Mouse (Mus musculus) left cerebral cortex, adult 2 months (tissue): ENCODE measurements around the gene Cldn20. TPM values are rescaled to one million over a fixed set of nuclear protein-coding genes. Genes with fewer than 3 reads are reported as not detected.
A peak's percentile ranks its signal among the peaks of the same experiment; 100 is the strongest.

ENCODE experiments used
- DNase-seq, 2 experiments: peaks; one replicate each; pipeline ENCODE4 v3.0.0; 2021 to 2022; ENCODE audit warnings: low spot score in 2 of 2, mixed read lengths in 1 of 2; ENCODE audit errors: extremely low spot score in 1 of 2
- H3K27ac ChIP-seq: fragments of 200-600 bp; 2 replicates; pipeline ENCODE4 v1.8.1; 2022
- H3K4me3 ChIP-seq: fragments of 200-600 bp; 2 replicates; pipeline ENCODE4 v1.8.1; 2022
- CTCF ChIP-seq: fragments of 200-600 bp; IDR thresholded peaks from 2 replicates; pipeline ENCODE4 v1.8.1; 2022; ENCODE audit warnings: antibody characterized with exemption, mild to moderate bottlenecking, moderate library complexity
- intact Hi-C: fragments of 180-260 bp; cut with DNase I; formaldehyde crosslinking; loops from one replicate; pipeline ENCODE4 v1.15.1; 2025
- total RNA-seq, 2 experiments: library from RNA; stranded (reverse); gene quantifications; 2 replicates each; pipeline ENCODE4 v1.2.3; 2021

The Cldn20 gene
- total RNA-seq, 2 experiments from 2014 or later = 0.77 TPM; not detected in 1

DNA sequence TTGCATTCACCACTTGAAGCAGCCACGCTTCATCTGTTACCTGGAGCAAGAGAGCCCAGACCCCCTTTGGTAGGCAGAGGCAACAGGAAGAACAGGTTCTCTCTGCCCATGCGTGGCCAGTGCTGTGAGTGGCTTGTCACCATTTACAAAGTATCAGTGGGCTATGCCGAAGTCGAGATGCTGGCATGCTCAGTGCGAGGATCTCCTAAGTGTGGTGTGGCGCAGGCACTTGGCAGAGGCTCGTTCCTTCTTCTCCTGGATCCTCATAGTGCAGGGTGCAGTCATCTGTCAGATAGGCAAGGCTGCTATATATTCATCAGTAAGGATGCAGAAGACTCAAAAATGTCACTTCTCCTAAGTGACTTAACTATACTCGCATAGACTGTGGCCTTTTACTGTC lies 32.9 kb upstream of the Cldn20 start:
- TF ChIP-seq CTCF = no peak
- no peak for DNase-seq
- Histone ChIP-seq H3K4me3 (no peak overlapping the region), H3K27ac (peak overlapping the region; percentile 60)
- intact Hi-C loops = loop anchor here (5.0 kb wide), 1 partner anchor 247 kb away; no protein-coding TSS in a partner anchor

- DNase-seq = no peak
- TF ChIP-seq CTCF = no peak
- Histone ChIP-seq H3K4me3 (no peak overlapping the region), H3K27ac (peak overlapping the region; percentile 60; the same call in 1 of the 2 replicates)
- intact Hi-C loops = loop anchor here (2.0 kb wide), 1 partner anchor 15 kb away; no protein-coding TSS in a partner anchor
Observed at GRCm38 (mm10) chr17:3500076-3500475, 32.3 kb upstream of the Cldn20 start.

DNA sequence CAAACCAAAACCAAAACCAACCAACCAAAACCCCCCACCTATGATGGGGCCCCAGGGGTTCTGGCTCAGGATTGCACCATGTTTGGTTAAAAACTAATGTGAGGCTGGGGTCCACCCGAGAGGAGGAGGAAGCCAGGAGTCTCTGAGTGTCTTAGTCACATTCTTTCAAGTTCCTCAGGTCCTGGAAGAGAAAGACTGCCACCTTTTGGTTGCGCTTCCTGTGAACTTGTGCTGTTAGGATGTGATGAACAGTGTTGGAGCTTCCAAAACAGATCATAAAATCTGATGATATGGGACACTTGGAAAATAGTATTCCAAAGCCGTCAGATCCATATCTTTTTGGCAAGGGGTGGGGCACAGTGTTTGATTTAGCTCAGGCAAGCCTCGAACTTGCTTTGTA lies 31.4 kb upstream of the Cldn20 start:
- intact Hi-C loops = loop anchor here (2.0 kb wide), 1 partner anchor 16 kb away; no protein-coding TSS in a partner anchor
- TF ChIP-seq CTCF = peak; percentile 26
- DNase-seq = no peak
- Histone ChIP-seq H3K4me3 (no peak overlapping the region), H3K27ac (peak overlapping the region; percentile 60)

- H3K4me3 ChIP-seq = no peak overlapping the region
- DNase-seq = no peak
- intact Hi-C loops = no loop called here
- no peak for TF ChIP-seq CTCF
- H3K27ac ChIP-seq = no peak overlapping the region
Observed at GRCm38 (mm10) chr17:3505711-3506110, 26.6 kb upstream of the Cldn20 start.

GRCm38 (mm10) chr17:3506508-3506907 lies 25.8 kb upstream of the Cldn20 start:
- H3K4me3 ChIP-seq = no peak overlapping the region
- intact Hi-C loops = no loop called here
- DNase-seq = no peak
- TF ChIP-seq CTCF = no peak
- H3K27ac ChIP-seq = no peak overlapping the region

GRCm38 (mm10) chr17:3509841-3510240 lies 22.5 kb upstream of the Cldn20 start:
- TF ChIP-seq CTCF = peak; percentile 89
- H3K27ac ChIP-seq = no peak overlapping the region
- DNase-seq = peak; percentile 62 to 67
- H3K4me3 ChIP-seq = no peak overlapping the region
- intact Hi-C loops = loop anchor here (1.0 to 5.0 kb wide), 2 partner anchors 62 to 238 kb away; no protein-coding TSS in a partner anchor

GRCm38 (mm10) chr17:3514316-3514715 lies 18.0 kb upstream of the Cldn20 start:
- DNase-seq = no peak
- no peak overlapping the region for H3K4me3 ChIP-seq
- intact Hi-C loops = loop anchor here (5.0 kb wide), 1 partner anchor 242 kb away; no protein-coding TSS in a partner anchor
- H3K27ac ChIP-seq = no peak overlapping the region
- no peak for TF ChIP-seq CTCF

DNA sequence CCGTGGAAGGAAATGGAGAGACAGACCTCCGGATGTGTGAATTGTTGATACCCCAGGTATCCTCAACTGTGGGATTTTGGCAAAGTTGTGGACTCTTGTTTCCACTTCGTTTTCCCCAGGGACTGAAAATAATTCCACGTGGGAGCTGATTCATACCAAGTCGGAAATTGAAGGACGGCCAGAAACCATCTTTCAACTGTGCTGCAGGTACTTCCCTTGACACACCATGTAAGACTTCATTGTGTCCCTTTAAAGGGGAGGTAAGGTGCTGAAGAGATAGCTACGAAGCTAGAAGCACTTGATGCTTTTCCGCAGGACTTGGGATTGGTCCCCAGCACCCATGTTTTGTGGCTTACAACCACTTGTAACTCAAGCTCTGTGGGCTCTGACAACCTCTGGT lies 16.5 kb upstream of the Cldn20 start:
- H3K27ac ChIP-seq = no peak overlapping the region
- no peak overlapping the region for H3K4me3 ChIP-seq
- no peak for DNase-seq
- TF ChIP-seq CTCF = no peak
- intact Hi-C loops = no loop called here

DNA sequence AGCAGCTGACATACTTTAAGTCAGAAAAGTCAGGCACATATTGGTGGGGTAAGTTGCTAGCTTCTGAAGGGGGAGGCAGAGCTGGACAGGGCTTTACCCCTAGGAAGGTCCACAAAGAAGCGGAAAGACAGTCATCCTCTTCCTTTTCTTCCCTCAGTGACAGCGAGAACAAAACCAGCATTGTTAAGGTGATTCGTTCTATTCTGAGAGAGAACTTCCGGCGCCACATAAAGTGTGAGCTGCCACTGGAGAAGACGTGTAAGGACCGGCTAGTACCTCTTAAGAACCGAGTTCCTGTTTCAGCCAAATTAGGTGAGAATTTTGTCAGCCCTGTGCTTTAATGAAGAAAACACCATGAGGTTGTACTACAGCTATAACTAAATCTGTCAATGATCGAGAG lies 15.9 kb upstream of the Cldn20 start:
- no peak for TF ChIP-seq CTCF

GRCm38 (mm10) chr17:3520344-3520743 lies 12.0 kb upstream of the Cldn20 start:
- TF ChIP-seq CTCF = no peak

More for the DNA sequence above, 15.9 kb upstream of the Cldn20 start:
- H3K27ac ChIP-seq = no peak overlapping the region
- intact Hi-C loops = no loop called here
- DNase-seq = no peak
- H3K4me3 ChIP-seq = no peak overlapping the region

GRCm38 (mm10) chr17:3527841-3528471 lies 4.4 kb upstream of the Cldn20 start:
- no peak for DNase-seq
- intact Hi-C loops = no loop called here
- no peak for TF ChIP-seq CTCF
- no peak overlapping the region for H3K4me3 ChIP-seq
- H3K27ac ChIP-seq = no peak overlapping the region

More at GRCm38 (mm10) chr17:3520344-3520743, 12.0 kb upstream of the Cldn20 start:
- DNase-seq = no peak
- H3K4me3 ChIP-seq = no peak overlapping the region
- no peak overlapping the region for H3K27ac ChIP-seq
- intact Hi-C loops = no loop called here

DNA sequence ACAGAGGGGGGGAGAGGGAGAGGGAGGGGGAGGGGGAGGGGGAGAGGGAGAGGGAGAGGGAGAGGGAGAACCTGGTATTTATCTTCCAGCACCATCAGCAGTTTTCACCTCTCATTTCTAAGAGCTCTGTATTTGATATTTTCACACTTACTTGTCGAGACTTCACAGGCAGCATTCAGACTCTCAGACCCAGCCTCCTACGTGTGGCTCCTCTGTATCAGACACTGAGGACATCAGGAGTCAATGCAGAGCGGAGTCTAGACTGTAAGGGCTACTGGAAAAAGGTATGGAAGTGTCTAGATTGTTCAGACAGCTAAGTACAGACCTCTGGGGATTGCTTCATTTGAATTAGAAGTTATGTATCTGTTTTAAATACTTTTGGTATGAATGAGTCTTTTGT lies 2.8 kb upstream of the Cldn20 start:
- no peak overlapping the region for H3K27ac ChIP-seq
- DNase-seq = no peak
- intact Hi-C loops = no loop called here
- TF ChIP-seq CTCF = no peak
- no peak overlapping the region for H3K4me3 ChIP-seq

DNA sequence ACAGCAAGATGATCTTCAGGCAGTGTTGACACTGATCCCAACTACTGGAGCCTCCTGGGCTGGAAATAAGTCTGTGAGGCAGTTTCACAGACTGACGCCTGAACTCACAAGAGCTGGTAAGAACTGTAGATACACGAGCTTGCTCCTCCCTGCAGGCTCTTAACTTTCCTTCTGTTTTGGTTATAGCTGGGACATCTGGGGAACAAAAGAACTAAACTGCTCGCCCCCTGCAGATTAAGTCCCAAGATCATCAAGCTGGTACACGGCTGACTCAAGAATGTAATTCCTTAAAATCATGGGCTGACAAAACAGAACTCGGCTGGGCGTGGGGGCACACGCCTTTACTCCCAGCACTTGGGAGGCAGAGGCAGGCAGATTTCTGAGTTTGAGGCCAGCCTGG lies 1.8 kb upstream of the Cldn20 start:
- intact Hi-C loops = no loop called here
- Histone ChIP-seq H3K4me3 (no peak overlapping the region), H3K27ac (no peak overlapping the region)
- DNase-seq = no peak
- no peak for TF ChIP-seq CTCF
